Mouse (Mus musculus) gastrocnemius, postnatal 4 days (tissue): ENCODE data around the gene Natd1. TPM values are rescaled to one million over a fixed set of nuclear protein-coding genes. Genes with fewer than 3 reads are reported as not detected.
"Not testable (repeated sequence)": the region's sequence is repeated elsewhere in the genome, so short reads cannot be mapped to it uniquely, and the experiment has no call there.

ENCODE experiments used
- DNase-seq, 2 experiments: peaks; one replicate each; pipeline ENCODE4 v3.0.0; 2021 to 2022; ENCODE audit warnings: low spot score in 2 of 2, mixed read lengths in 2 of 2
- total RNA-seq, 2 experiments: library from RNA; stranded (reverse); gene quantifications; 2 replicates each; pipeline ENCODE4 v1.2.3; 2021

Natd1 gene
- total RNA-seq, 2 experiments from 2014 or later: 19.8 to 25.2 TPM

DNA sequence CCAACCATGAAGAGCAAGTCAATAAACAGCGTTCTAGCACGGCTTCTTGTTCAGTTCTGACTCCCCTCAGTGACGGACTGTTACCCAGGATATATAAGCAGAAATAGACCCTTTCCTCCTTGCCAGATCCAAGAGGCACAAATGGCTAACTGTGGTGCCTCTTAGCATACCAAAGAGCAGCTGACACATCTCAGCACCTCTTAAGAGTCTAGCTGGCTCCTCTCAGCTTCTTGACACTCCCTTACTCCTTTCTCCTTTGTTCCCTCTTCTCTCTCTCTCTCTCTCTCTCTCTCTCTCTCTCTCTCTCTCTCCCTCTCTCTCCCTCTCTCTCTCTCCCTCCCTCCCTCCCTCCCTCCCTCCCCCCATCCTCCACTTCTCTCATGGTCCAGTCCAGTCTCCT, 23.8 kb downstream of the Natd1 start:
- no peak for DNase-seq

DNA sequence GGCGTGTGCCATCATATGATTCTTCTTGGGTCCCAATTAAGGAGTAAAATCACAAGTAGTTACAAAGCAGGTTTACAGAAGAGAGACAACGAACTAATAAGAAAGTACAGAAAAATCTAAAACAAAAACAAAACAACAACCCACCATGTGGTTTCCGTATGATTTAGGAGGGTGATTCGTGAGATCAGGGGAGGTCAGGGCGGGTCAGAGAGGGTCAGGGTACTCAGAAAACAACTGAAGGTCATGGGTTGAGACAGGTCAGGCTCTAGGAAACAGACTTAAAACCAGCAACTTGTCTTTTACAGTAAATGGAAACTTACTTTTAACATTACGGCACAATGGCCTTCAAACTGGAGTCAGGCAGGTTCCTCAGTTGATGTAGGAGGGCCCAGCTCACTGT, 24.3 kb downstream of the Natd1 start:
- no peak for DNase-seq

DNA sequence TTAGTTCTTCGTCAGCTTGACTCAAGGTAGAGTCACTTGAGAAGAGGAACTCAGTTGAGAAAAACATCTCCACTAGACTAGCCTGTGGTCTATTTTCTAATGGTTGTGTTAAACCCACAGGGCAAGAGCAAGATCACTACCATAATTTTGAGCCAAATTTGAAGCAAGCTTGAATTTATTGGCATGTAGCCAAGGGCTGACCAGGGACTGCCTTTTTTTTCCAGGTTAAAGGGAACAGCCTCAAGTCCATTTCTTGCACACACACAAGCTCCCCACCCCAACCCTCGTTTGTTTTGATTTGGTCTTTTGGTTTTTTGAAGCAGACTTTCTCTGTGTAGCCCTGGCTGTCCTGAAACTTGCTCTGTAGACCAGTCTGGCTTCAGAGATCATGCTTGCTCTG, 24.7 kb downstream of the Natd1 start:
- no peak for DNase-seq

DNA sequence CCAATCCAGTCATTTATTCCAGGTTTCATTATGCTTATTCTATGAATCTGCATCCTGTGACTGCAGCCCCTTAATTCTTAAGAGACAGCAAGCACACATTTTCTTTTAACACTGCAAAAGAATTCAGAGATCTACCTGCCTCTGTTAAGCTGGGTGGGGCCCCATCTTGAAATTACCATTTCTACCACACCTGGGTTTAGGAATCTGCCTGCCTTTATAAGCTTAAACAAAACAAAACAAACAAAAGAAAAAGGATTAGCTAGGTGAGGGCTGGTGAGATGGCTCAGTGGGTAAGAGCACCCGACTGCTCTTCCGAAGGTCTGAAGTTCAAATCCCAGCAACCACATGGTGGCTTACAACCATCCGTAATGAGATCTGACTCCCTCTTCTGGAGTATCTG, 27.6 kb downstream of the Natd1 start:
- DNase-seq: not testable (repeated sequence)

DNA sequence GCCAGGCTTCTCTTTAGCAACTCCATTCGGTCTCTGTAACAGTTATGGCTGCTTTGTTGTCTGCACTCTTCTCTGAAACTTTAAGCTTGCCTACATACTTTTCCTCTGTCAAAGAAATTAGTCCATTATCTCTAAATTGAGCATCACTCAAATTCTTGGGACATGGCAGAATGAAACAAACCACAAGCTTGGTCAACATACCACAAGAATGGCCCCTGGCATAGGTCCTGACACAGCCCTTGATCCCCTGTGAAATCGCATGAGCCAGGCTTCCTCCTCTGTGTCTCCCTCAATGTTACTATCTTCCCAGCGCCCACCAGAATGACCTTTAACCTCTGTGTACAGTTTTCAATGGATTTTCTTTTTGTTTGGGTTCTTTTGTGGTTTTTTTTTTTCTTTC, 32.2 kb downstream of the Natd1 start:
- no peak for DNase-seq

DNA sequence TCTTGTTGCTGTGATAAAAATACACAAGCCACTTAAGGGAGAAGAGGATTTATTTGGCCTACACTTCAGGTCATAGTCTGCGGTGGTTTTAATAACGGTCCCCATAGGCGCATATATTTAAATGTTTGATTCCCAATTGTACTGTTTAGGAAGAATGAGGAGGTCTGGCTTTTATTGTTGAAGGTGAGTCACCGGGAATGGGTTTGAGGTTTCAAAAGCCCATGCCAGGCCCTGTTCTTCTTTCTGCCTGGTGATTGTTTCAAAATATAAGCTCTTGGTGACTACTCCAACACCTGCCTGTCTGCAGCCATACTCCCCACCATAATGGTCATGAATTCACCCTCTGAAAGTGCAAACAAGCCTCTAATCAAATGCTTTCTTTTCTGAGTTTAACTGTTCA, 34.0 kb downstream of the Natd1 start:
- DNase-seq: no peak

DNA sequence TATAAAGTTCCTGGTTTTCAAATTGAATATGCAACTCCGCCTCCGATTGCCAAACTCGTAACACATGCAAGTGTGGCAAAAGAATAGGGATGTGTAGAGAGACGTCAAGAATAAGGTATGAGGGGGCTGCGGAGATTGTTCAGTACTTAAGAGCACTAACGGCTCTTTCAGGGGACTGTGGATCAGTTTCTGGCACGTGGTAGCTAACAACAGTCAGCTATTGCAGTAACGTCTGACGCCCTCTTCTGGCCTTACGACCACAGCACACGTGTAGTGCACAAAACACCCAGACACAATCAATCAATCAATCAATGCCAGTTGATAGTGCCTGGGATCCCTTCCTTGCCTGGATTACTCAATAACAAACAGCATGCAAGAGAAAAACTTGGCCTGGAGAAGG, 35.1 kb downstream of the Natd1 start:
- DNase-seq: peak in 1 of 2 experiments; percentile 53

DNA sequence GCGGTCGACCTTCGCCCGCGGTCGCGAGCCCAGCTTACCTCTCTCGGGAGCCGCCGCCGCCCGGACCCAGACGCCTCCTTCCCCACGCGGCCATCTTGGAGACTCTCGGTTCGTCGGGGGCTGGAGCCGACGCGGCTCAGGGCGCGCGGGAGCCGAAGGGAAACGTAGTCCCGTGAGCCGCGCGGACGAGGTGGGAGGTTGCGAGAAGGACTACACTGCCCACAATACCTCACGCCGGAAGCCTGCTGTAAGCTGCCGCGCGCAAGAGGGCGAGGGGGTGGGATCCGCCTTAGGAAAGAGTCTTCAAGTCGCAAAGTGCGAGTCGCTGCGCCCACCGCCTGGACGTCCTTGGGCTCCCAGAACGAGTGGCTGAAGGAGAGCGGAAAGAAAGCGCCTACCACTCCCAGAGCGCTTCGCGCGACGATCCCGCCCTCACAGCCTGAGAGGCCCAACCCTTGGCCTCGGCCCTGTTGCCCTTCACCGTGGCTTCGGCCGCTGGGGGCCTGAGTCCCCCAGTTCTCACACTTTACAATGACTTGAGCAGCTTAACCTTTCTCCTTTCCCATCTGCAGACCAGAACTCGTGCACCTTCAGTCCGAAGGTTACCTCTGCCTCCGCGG, 35.8 kb downstream of the Natd1 start, which contains the start of gene Tmem11:
TSS of gene Tmem11 (minus strand) at position 598 of the 620 bp plus-strand sequence.
- peak; percentile 87 to 94 for DNase-seq

DNA sequence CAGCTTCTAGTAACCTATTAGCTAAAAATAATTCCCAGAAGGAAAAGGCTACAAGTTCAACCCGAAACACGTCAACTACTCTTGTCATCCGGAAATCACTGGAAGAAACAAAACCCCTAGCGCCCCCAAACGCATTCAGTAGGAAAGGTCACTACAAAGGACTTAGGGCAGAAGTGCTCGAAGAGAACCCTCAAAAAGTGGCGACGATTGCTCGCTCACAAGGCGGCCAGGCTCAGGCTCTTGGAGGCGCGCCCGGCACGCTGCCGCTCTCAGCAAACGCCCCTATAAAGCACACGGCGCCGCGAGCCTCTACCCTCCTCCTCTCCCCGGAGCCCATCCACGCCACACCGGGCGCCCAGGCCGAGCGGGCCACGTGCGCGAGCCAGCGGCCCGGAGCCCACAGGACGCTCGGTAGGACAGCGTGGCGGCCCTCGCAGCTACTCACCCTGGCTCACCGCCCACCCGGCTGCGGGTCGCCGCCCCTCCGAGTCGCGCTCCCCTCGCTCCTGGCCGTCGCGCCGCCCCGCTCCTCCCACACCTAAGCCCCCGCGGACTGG, 36.4 kb downstream of the Natd1 start:
- peak; percentile 41 to 80 for DNase-seq

DNA sequence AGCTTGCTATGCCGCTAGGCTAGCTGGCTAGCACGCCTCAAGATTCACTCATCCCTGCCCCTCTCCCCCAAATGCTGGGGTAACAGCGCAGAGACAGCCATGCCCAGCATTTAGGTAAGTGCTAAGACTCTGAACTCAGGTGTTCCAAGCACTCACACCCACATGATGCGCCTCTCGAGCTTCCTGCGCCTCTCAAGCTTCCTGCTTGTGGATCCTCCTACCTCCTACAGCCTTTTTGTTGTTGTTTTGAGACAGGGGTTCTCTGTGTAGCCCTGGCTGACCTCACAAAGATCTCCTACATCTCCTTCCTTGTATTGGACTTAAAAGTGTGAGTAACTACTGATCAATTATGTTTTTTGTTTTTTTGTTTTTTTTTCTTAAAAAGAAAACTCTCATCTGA, 41.4 kb downstream of the Natd1 start:
- DNase-seq: no peak

DNA sequence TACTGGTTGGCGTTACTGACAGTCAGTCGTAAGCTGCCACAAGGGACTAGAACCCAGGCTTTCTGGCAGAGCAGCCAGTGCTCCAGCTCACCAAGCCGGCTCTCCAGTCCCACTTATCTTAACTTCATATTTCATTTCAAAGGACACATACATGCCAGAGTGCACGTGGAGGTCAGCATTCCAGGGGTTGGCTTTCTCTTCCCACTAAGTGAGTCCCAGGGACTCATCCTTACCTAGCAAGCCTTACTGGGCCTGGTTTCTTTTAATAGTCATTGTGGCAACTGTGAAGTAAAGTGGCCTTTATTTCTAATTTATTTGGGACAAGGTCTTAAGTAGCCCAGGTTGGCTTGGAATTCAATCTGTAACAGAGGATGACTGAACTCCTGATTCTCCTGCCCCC, 43.1 kb downstream of the Natd1 start:
- DNase-seq: no peak

DNA sequence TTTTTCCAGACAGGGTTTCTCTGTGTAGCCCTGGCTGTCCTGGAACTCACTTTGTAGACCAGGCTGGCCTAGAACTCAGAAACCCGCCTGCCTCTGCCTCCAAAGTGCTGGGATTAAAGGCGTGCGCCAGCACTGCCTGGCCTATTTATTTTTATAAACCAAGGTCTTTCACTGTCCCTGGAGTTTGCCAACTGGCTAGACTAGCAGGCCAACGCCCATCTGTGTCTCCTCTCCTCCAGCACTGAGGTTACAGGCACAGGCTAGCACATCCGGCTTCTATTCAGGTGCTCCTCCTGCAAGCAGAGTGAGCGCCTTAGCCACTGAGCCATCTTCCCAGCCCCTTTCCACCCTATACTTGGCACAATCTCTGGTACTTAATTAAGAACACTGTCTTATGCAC, 45.1 kb downstream of the Natd1 start:
- DNase-seq: not testable (repeated sequence)

DNA sequence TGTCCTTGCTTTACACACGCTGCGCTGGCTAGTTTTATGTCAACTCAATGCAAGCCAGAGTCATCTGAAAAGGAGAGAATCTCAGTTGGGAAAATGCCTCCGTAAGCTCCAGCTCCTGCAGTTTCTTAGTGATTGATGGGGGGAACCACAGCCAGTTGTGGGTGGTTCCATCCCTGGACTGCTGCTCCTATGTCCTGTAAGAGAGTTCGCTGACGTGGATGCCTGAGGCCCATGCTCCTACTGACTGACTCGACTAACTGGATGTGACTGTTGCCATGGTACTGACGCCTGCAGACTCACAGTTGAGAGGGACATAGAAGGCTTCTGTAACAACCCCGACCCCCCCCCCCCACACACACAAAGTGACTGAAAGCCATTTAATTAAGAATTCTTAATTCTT, 46.6 kb downstream of the Natd1 start:
- DNase-seq: no peak

DNA sequence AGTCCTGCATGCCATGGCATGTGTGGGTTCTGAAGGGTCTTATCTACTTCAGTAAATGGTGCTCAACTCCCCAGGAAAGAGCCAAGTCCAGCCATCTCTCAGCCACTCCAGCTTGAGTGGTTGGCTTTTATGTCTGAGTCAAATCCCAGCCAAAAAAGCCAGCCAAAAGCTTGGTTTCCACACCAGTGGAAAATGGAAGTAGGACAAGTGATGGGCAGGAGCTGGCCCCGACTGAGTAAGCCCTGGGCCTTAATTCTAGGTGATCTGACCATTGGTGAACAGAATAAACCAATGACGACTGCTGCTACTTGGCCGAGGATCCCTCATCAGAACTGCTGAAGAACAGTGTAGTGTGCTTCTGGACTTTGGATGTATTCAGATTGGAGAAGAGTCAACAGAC, 47.1 kb downstream of the Natd1 start:
- DNase-seq: no peak

DNA sequence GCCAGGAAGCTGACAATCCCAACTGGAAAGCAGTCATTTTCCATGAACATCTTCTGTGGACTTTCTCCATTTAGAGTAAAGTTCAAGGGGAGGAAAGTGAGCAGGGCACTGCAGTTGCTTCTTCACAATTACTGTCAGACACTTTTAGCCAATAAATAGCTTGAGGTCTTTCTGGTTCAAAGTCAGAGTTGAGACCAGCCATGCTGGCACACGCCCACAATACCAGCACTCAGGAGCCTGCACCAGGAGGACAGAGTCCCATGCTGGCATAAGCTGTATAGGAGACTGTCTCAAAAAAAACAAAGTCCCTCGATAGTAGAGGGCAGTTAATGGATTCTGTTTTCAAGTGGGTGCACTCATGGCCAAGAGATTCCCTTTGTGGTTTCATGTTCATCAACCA, 48.5 kb downstream of the Natd1 start:
- no peak for DNase-seq

DNA sequence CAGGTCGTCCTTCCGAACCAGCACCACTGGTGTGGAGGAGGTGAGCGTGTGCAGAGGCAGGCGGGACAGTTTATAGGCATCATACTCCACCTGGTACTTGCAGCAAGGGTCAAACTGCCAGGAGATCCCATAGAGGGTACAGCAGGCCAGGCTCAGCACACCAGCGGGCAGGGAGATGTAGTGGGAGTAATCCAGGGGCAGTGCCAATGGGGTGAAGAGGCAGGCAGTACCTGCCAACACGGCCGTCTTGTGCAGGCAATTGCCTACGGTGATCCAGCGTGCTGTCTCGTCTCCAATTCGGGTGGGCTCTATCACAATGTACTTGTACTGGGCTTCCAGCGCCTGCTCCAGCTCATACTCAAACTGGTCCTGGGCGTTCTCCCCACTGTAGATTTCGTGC, 49.6 kb downstream of the Natd1 start:
- DNase-seq: no peak

DNA sequence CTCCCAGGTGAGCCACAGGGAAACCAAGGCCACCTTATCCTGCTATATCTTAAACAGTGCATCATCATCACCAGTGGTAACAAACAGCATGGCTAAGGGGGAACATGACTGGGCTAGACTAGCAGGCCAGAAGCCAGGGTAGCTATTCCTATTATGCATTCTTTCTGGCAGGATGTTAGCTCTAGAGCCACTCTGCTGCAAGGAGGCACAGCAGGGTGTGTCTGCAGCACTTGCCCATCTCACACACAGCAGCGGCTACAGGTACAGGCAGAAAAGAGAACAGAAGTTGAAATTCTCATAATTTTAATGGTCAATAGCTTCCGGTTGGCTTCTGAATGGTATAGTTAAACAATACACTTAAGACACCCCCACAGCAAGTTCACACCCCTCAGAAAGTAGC, 50.4 kb downstream of the Natd1 start:
- no peak for DNase-seq

DNA sequence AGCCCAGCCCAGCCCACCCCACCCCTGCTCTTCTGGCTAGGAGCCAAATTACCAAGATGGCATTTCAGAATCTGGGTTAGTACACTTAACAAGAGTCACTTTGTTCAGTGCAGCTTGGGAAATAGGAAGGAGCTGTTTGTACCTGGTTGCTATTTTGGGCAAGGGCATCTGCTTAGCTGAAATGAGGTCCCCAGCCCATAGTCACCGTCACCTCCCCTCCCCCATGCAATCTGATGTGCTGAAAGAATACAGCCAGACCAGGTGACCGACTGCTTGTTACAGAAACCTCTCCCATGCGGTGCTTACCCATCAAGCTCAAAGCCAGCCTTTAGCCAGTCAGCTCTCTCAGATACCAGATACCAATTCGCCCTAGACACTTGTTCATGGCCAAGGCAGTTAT, 51.4 kb downstream of the Natd1 start:
- DNase-seq: no peak

DNA sequence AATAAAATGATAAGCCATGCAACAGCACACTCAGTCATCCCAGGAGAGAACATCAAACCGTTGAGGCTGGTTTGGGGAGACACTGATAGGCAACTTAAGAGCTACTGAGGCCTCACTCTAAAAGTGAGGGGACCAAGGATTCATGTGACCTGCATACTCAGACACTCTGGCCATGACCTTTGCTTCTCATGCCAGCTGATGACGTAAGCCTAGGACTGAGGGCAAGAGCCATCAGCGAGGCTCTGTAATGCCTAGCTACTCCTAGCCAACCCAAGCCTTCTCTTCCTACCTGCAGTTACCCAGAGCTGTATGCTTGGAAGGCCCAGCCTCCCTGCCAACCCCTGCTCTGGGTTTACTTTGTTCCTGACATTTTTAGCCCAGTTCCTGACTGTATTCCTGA, 52.6 kb downstream of the Natd1 start:
- no peak for DNase-seq

DNA sequence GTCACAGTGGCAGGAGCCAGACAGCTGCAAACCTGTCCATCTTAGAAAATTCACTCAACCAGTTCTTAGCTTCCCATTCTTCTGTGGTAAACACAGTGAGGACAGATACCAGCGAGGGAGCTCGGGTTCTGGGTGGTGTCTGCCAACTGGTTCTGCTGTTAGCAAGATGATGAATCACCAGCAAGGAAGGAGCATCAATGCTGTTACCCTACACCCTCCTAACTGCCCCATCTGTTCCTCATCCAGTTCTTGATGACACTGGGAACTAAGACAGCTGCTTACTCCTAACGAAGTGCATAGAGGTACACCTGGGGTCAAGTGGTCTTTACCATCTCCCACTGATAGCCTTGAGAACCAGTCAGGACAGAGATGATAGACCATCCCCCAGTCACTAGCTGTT, 58.0 kb downstream of the Natd1 start:
- no peak for DNase-seq
